Mouse (Mus musculus): Measurements from ENCODE around the gene Rpn2.

GRCm38 (mm10) chr2:157310963-157311637 is 32.3 kb downstream of the Rpn2 start:
- TF ChIP-seq EP300 (IDR thresholded peaks at IDR 0.05; ENCODE audit: low read depth) = no peak
- no peak for TF ChIP-seq CTCF (IDR thresholded peaks at IDR 0.05; ENCODE audit: low read depth)

Measured in liver, postnatal 0 days (tissue).